Mouse (Mus musculus) CH12.LX (cell line): ENCODE results near the gene Ccdc40. TPM values are rescaled to one million over a fixed set of nuclear protein-coding genes. Genes with fewer than 3 reads are reported as not detected.

Source experiments
- DNase-seq: peaks from one replicate; pipeline ENCODE4 v3.0.0-alpha.2; 2013; ENCODE audit errors: extremely low read depth
- H3K27ac ChIP-seq: 2 replicates; pipeline ENCODE4 v1.5.1; 2012; ENCODE audit warnings: low read depth, mild to moderate bottlenecking, control low read depth, moderate library complexity; ENCODE audit not compliant: insufficient read depth
- H3K27me3 ChIP-seq: replicated peaks from 2 replicates; pipeline ENCODE3; 2012; ENCODE audit warnings: inconsistent platforms
- H3K36me3 ChIP-seq, 2 experiments: replicated peaks in 1 of 2; 2 replicates each; pipeline versions ENCODE3 to v1.6.1; 2012; ENCODE audit warnings: inconsistent platforms in 1 of 2, low read length in 1 of 2, mild to moderate bottlenecking in 1 of 2, mixed read lengths in 1 of 2, moderate library complexity in 1 of 2; ENCODE audit not compliant: control insufficient read depth in 1 of 2, insufficient read depth in 1 of 2
- H3K4me1 ChIP-seq, 2 experiments: 2 replicates each; pipeline ENCODE4 v1.6.1; 2012; ENCODE audit warnings: inconsistent platforms in 1 of 2, moderate library complexity in 1 of 2; ENCODE audit not compliant: insufficient read depth in 2 of 2, control insufficient read depth in 1 of 2
- H3K4me2 ChIP-seq: 2 replicates; pipeline ENCODE4 v1.6.1; 2012; ENCODE audit warnings: low read depth, mild to moderate bottlenecking, control low read depth; ENCODE audit not compliant: poor library complexity, insufficient read depth, severe bottlenecking
- H3K4me3 ChIP-seq, 3 experiments: fragments of 150-350 bp in 1 of 3; sonication (generic) in 1 of 3; replicated peaks in 1 of 3; 2 replicates each; pipeline versions ENCODE3 to v1.5.1; 2011 to 2012; ENCODE audit warnings: low read depth in 2 of 3, low read length in 2 of 3, mild to moderate bottlenecking in 2 of 3, moderate library complexity in 2 of 3, control low read depth in 1 of 3, improper control_type of control experiment in 1 of 3, inconsistent platforms in 1 of 3, mixed read lengths in 1 of 3; ENCODE audit not compliant: poor library complexity in 1 of 3
- H3K79me2 ChIP-seq: replicated peaks from 2 replicates; pipeline ENCODE4 v1.6.1; 2012; ENCODE audit warnings: mild to moderate bottlenecking, moderate library complexity; ENCODE audit not compliant: control insufficient read depth, poor library complexity, insufficient read depth, severe bottlenecking; ENCODE audit errors: extremely low read depth
- H3K9ac ChIP-seq: 2 replicates; pipeline ENCODE4 v1.6.1; 2012; ENCODE audit warnings: low read depth, mild to moderate bottlenecking, control low read depth, moderate library complexity; ENCODE audit not compliant: insufficient read depth
- H3K9me3 ChIP-seq: replicated peaks from 2 replicates; pipeline ENCODE3; 2012; ENCODE audit warnings: low read length, inconsistent platforms, mixed read lengths
- E2F4 ChIP-seq: IDR thresholded peaks from 2 replicates; pipeline ENCODE4 v1.6.1; 2011; ENCODE audit warnings: low read depth, low read length, improper control_type of control experiment; ENCODE audit not compliant: insufficient replicate concordance
- GABPA ChIP-seq: IDR thresholded peaks from 2 replicates; pipeline ENCODE4 v1.6.1; 2012; ENCODE audit warnings: low read depth, low read length, improper control_type of control experiment, inconsistent platforms; ENCODE audit not compliant: insufficient replicate concordance
- IRF4 ChIP-seq: IDR thresholded peaks from 2 replicates; pipeline ENCODE4 v1.6.1; 2014; ENCODE audit warnings: low read depth, mild to moderate bottlenecking, inconsistent platforms, low read length, improper control_type of control experiment
- JUN ChIP-seq: IDR thresholded peaks from 2 replicates; pipeline ENCODE4 v1.6.1; 2011; ENCODE audit warnings: low read depth, mild to moderate bottlenecking, low read length, improper control_type of control experiment, moderate library complexity; ENCODE audit not compliant: insufficient read depth
- JUND ChIP-seq: conservative IDR thresholded peaks from 2 replicates; pipeline ENCODE4 v1.6.1; 2011; ENCODE audit warnings: low read depth, low read length, improper control_type of control experiment
- MAFK ChIP-seq: IDR thresholded peaks from 2 replicates; pipeline ENCODE4 v1.6.1; 2011; ENCODE audit warnings: low read length, improper control_type of control experiment; ENCODE audit not compliant: insufficient replicate concordance
- MAX ChIP-seq: IDR thresholded peaks from 2 replicates; pipeline ENCODE4 v1.6.1; 2011; ENCODE audit warnings: low read length, improper control_type of control experiment
- MYC ChIP-seq: IDR thresholded peaks from 2 replicates; pipeline ENCODE4 v1.6.1; 2011; ENCODE audit warnings: low read depth, mild to moderate bottlenecking, improper control_type of control experiment, low read length
- NELFE ChIP-seq: IDR thresholded peaks from 2 replicates; pipeline ENCODE4 v1.6.1; 2011; ENCODE audit warnings: low read depth, low read length, improper control_type of control experiment
- SIN3A ChIP-seq: IDR thresholded peaks from 2 replicates; pipeline ENCODE4 v1.6.1; 2012; ENCODE audit warnings: low read length, improper control_type of control experiment, inconsistent platforms
- SMC3 ChIP-seq: IDR thresholded peaks from 2 replicates; pipeline ENCODE4 v1.6.1; 2011; ENCODE audit warnings: low read depth, low read length, improper control_type of control experiment
- UBTF ChIP-seq: IDR thresholded peaks from 2 replicates; pipeline ENCODE4 v1.6.1; 2012; ENCODE audit warnings: low read depth, mild to moderate bottlenecking, inconsistent platforms, low read length, improper control_type of control experiment, moderate library complexity
- USF1 ChIP-seq: IDR thresholded peaks from 2 replicates; pipeline ENCODE4 v1.6.1; 2014; ENCODE audit warnings: low read depth, mild to moderate bottlenecking, inconsistent platforms, low read length, improper control_type of control experiment
- USF2 ChIP-seq: conservative IDR thresholded peaks from 2 replicates; pipeline ENCODE4 v1.6.1; 2011; ENCODE audit warnings: low read depth, low read length, improper control_type of control experiment
- ZC3H11A ChIP-seq: IDR thresholded peaks from 2 replicates; pipeline ENCODE4 v1.6.1; 2012; ENCODE audit warnings: low read depth, mild to moderate bottlenecking, inconsistent platforms, low read length, improper control_type of control experiment
- ZKSCAN1 ChIP-seq: IDR thresholded peaks from 2 replicates; pipeline ENCODE4 v1.6.1; 2012; ENCODE audit warnings: low read depth, inconsistent platforms, low read length, improper control_type of control experiment, borderline replicate concordance
- dilution Hi-C: fragments of 300-500 bp; cut with MboI; formaldehyde crosslinking; loops from 2 replicates; pipeline ENCODE4 v1.14.3; 2020; ENCODE audit warnings: low sequenced_read_pairs; ENCODE audit not compliant: extremely low pct_unique_long_range_greater_than_20kb, extremely low pct_ligation_motif_present
- in situ Hi-C: fragments of 300-500 bp; cut with MboI; formaldehyde crosslinking; loops from 3 replicates; pipeline ENCODE4 v1.14.3; 2019; ENCODE audit warnings: low sequenced_read_pairs, low pct_ligation_motif_present, low pct_unique_long_range_greater_than_20kb, mixed read lengths
- polyA plus RNA-seq: library from polyadenylated mRNA; unstranded; fragments of >175 nt; gene quantifications from 2 replicates; pipeline ENCODE4 v1.2.1, GENCODE M21; 2012; ENCODE audit warnings: low read depth; ENCODE audit not compliant: insufficient read length
- total RNA-seq, 2 experiments: library from RNA; depleted of rRNA; stranded (reverse); fragments of 300-350 nt in 1 of 2; fragments of >200 nt in 1 of 2; gene quantifications; 2 replicates each; pipeline ENCODE4 v1.2.3; 2012 to 2014

Gene Ccdc40
- total and polyA plus RNA-seq, 3 experiments: 0.97 to 1.4 (median 1.3) TPM

DNA sequence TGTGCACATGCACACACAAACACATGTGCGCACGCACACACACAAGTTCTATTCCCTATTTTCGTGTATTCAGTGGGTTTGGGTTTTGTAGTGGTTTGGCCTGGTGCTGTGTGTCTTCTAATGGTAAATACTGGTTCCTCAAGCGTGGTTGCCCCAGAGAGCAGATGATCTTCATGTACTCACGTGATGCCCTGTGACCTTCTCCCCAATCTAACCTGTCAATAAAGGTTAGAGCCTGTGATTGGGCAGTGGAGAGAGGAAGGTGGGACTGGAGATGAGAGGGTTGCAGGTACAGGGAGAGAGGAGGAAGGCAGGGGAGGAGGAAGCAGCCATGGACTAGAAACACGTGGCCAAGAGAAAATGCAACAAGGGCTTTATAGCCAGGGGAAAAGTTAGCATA, 10.5 kb upstream of the Ccdc40 start:
- no peak overlapping the region for H3K9ac ChIP-seq
- in situ Hi-C loops: no loop called here
- no peak overlapping the region for H3K4me2 ChIP-seq

DNA sequence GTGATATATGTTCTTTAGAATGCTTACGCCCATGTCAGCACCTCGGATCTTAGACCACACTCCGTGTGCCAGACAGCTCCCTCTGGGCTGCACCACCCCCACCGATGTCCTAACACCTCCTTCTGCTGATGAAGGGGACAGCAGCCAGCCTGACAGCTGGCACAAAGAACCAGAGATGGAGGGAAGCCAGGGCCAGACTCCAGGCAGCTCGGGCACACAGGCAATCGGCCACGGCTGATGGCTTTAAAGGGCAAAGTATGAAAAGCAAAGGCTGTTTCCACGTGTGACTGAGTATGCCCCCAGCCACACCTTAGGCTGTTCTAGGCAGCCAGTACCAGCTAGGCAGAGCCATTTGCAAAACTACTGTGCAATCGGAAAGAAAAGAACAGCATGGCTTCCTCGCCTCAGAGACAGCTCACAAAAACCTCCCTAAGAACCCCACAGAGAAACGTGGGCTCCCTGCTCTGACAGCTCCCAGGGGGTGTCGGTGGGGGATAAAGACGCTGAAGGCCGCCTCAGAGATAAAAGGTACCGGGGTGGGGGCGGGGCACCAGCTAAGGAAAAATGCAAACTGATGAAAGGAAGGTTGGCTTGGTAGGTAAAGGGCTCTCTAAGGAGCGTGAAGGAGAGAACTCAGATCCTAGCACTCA, 8.4 kb upstream of the Ccdc40 start:
- peaks cover 2% of the 10 kb centered on the region in 2 experiments for H3K36me3 ChIP-seq
- dilution Hi-C loops (no loop called here), in situ Hi-C loops (no loop called here)
- H3K27me3 ChIP-seq: peaks cover 86% of the 10 kb centered on the region
- peaks cover 5% of the 10 kb centered on the region for H3K9me3 ChIP-seq
- H3K4me2 ChIP-seq: no peak overlapping the region
- no peak overlapping the region for H3K27ac ChIP-seq
- TF ChIP-seq SIN3A (no peak), UBTF (no peak), IRF4 (no peak), SMC3 (no peak), JUND (no peak), JUN (no peak), ZC3H11A (no peak), E2F4 (no peak), MAFK (no peak), USF1 (no peak), MYC (no peak)
- peaks cover 0 to 4% of the 10 kb centered on the region in 2 experiments; a peak in 2 of 4 replicates for H3K4me1 ChIP-seq
- H3K4me3 ChIP-seq: no peak overlapping the region
- no peak overlapping the region for H3K9ac ChIP-seq
- no peaks in the 10 kb centered on the region for H3K79me2 ChIP-seq
- DNase-seq: no peak

More for the DNA sequence above, 10.5 kb upstream of the Ccdc40 start:
- TF ChIP-seq UBTF (no peak), USF2 (no peak), MAX (no peak), ZKSCAN1 (no peak), GABPA (no peak), ZC3H11A (no peak), NELFE (no peak)
- no peak overlapping the region for H3K4me3 ChIP-seq
- no peak overlapping the region for H3K27ac ChIP-seq
- no peak for DNase-seq
- H3K36me3 ChIP-seq: peaks cover 2% of the 10 kb centered on the region in 2 experiments
- peaks cover 3% of the 10 kb centered on the region for H3K9me3 ChIP-seq
- peaks cover 79% of the 10 kb centered on the region for H3K27me3 ChIP-seq
- H3K4me1 ChIP-seq: peaks cover 0 to 4% of the 10 kb centered on the region in 2 experiments; a peak in 2 of 4 replicates
- dilution Hi-C loops: no loop called here
- no peaks in the 10 kb centered on the region for H3K79me2 ChIP-seq
